Mouse (Mus musculus): ENCODE data around the gene Skiv2l. TPM values are rescaled to one million over a fixed set of nuclear protein-coding genes. Genes with fewer than 3 reads are reported as not detected.

Gene Skiv2l
- polyA plus RNA-seq, 1 experiment = 61.1 TPM

DNA sequence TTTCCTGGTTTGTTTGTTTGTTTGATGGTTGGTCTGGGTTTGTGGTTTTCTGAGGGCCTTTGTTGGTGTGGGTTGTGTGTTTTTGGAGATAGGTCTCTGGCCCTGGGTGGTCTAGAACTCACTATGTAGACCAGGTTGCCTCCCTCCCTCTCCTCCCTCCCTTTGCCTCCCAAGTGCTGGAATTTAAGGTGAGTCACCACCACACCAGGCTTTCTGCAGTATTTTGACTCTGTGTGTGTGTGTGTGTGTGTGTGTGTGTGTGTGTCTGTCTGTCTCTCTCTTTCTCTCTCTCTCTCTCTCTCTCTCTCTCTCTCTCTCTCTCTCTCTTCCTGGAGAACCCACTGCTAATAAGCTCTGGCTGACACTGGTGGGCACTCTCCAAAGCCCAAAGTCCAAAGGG lies 31.2 kb upstream of the Skiv2l start:
- no peak for DNase-seq (ENCODE audit: low read depth, low spot score)

DNA sequence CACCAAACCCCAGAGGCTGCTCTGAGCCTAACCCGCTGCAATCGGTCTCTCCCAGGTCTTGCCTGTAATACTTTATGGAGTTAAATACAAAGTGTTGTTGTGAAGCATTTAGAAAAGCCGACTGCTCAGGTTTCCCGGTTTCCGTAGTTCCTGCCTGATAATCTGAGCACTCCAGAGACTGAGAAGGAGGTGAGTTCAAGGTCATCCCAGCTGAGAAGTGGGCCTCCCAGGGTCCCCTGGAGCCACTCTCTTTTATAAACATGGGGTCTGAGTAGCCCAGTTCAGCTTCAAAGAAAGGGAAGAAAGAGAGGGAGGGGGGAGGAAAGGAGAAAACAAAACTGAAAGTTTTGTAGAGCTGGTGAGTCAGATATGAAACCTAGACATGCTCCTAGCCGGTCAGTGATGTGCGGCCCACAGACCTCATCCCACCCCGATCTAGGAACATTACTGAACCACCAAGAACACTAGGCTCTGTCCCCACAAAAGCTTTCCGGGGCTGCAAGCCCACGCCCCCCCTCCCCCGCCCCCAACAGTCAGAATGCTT lies 29.4 kb upstream of the Skiv2l start, which contains the start of gene Zbtb12:
Gene Zbtb12 (plus strand): TSS at position 148 of the 544 bp plus-strand sequence.
- 51% methylated on average over 11 of the region's 11 CpGs for WGBS

DNA sequence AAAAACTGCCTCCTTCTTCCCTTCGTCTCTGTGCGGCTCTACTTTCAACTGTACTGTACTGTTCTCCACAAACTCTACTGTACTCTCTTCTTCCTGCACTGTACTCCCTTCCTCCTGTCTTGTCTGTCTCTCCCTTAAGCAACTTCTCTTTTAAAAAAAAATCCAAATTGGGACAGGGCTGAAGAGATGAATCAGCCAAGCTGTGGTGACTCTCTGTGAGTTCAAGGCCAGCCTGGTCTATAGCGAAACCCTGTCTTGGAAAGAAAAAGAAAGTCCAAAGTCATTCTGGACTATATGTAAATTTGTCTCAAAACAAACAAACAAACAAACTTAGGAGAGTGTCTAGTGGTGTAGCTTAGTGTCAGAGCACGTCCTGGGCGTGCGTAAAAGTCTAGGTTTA lies 24.3 kb upstream of the Skiv2l start:
- 74% methylated on average over 6 of the region's 6 CpGs for WGBS
- no peak for DNase-seq (ENCODE audit: low read depth, low spot score)

More for the DNA sequence above, 29.4 kb upstream of the Skiv2l start, which contains the start of gene Zbtb12:
- DNase-seq (ENCODE audit: low read depth, low spot score) = no peak

GRCm38 (mm10) chr17:34865981-34866380 lies 16.0 kb upstream of the Skiv2l start:
- no peak for DNase-seq (ENCODE audit: low read depth, low spot score)
- WGBS = 26% methylated on average over 7 of the region's 7 CpGs

DNA sequence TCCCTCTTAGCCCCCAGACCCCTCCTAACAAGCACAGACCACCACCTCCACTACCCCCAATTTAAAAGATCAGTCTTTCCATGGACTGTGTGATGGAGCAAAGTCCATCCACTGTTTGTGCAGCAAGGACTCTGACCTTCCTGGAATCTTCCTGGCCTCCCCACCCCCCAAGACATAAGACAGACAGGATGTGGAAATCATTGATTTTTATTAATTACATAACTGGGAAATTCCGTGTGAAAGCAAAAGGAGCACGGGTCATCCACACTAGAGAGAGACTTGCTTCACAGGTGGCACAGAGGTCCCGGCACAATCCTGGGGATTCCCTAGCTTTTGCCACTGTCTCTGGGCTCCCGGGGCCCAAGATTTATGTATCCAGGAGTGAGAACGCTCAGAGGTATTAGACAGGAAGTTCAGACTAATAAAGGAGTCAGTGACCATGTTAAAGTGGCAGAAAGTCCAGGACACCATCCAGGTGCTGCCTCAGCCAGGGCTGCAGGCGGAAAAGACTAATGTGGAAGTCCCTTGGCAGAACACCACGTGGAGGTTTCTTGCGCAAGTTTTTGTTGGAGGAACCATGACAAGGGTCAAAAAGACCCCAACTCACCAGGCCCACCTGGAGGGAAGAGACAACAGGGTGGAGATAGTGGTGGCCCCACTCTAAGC lies 12.5 kb upstream of the Skiv2l start, which contains the start of gene Cfb:
Gene Cfb (minus strand): TSS at position 103 of the 666 bp plus-strand sequence.
- peak; percentile 47 for DNase-seq (ENCODE audit: low read depth, low spot score)
- 27% methylated on average over 8 of the region's 8 CpGs for WGBS

DNA sequence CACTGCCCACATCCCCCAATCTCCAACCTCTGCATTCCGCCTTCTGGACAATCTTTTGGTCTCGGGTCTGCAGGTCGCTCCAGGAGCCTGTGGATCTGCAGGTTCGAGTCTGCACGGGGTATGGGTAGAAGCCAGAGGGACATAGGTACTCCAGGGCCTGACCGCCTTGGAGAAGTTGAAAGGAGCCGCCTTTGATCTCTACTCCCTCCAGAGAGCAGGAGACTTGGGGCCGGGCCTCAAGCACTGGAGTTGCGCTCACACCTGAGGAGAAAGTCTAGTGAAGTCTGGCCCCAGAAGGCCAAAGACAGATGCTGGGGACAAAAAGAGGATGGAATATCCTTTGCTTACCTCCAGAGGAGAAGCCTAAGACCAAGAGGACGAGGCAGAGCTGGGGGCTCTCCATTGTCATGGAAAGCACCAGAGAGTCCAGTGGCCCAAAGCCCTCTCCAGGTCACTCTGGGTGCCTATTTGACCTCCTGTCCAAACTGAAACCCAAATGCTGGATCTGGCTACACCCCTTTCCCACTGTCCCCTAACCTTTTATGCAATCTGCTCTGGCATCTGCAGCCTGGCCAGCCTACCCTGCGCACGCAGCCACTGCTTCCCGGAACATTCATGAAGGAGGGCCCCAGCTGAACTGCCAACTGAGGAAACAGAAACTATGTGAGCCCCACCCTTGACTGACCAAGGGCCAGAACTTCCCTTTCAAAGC lies 11.8 kb upstream of the Skiv2l start:
- WGBS = 35% methylated on average over 13 of the region's 13 CpGs
- DNase-seq (ENCODE audit: low read depth, low spot score) = peak; percentile 53

DNA sequence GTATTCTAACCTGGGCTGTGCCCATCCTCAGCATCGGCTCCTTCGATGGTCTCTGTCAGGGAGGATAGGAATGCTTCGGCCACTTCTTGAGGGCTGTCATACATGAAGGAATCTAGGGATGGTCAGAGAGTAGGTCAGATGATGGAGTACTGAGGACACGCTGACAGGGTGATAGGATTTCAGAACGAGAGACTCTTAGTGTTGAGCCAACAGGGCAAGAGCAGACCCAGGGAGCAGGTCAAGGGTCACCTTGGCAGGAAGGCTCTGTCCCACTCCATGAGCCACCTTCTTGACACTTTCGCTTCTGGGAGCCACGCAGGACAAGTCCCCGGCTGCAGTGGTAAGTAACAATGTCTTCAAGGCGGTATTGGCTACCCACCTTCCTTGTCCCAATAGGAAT lies 10.5 kb upstream of the Skiv2l start:
- DNase-seq (ENCODE audit: low read depth, low spot score) = no peak

GRCm38 (mm10) chr17:34858670-34859069 lies 8.7 kb upstream of the Skiv2l start:
- no peak for DNase-seq (ENCODE audit: low read depth, low spot score)
- 76% methylated on average over 4 of the region's 4 CpGs for WGBS

More for the DNA sequence above, 10.5 kb upstream of the Skiv2l start:
- WGBS = 84% methylated on average over 9 of the region's 9 CpGs

- 26% methylated on average over 3 of the region's 3 CpGs for WGBS
- no peak for DNase-seq (ENCODE audit: low read depth, low spot score)
These were observed 5.8 kb upstream of the Skiv2l start for GRCm38 (mm10) chr17:34855825-34856224.

DNA sequence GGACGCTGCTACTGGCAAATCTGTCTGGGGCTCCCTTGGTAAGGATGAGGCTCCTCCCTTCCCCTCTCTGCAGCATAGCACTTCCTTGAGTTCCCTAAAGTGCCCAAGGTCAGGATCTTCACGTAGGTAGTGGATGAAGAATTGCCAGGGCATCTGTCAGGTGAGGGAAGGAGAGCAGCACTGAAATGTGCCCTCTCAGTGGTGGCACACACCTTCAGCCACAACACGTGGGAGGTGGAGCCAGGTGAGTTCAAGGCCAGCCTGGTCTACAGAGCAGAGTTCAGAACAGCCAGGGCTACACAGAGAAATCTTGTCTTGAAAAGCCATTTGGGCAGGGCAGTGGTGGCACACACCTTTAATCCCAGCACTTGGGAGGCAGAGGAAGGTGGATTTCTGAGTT lies 4.8 kb upstream of the Skiv2l start:
- 36% methylated on average over 3 of the region's 3 CpGs for WGBS
- no peak for DNase-seq (ENCODE audit: low read depth, low spot score)

- DNase-seq (ENCODE audit: low read depth, low spot score) = no peak
- WGBS = 74% methylated on average over 8 of the region's 8 CpGs
These were observed 3.5 kb upstream of the Skiv2l start for GRCm38 (mm10) chr17:34853511-34853910.

DNA sequence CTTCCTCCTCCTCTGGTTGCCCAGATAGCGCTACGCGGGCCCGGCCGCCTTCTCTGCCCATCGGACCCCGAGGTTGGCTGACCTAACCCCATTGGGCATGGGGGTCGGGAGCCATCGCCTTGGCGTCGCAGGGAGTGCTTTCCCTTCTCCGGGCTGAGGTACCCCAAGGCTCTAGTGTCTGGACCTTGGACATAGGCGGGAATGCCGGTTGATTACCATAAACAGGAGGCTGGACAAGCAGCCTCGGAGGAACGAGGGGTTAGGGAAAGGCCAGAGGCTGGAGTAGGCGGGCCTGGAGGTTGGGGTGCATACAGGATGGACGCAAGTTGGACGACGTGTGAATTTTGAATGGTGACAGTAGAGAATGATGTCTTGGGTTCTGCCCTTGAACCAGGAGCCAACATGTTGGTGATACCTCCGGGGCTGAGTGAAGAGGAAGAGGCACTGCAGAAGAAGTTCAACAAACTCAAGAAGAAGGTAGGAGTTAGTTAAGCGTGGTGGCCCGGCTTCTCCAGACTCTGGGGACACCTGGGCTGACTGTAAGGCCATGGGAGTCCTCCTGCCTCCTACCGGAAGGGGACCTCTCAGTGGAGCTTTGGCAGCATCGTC lies 611 bp upstream of the Skiv2l start:
- no peak for DNase-seq (ENCODE audit: low read depth, low spot score)
- under 1% methylated on average over 25 of the region's 25 CpGs for WGBS

DNA sequence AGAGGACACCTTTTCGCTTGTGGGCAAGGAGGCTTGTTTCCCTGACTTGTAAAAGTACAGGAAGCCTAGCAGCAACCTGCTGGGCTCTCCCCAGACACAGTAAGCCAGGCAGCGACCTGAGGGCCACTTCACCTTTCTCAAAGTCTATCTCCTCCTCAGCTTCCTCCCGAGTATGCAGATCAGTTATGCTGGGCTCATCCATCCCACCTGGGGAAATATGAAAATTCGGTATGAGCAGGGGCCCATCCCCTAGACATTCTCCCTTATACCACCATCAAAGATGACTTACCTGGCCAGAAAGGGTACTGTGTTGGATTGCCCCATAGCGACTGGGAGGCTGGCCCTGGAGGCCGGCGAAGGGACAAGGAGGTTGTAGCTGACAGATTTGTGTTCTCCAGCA lies 2.4 kb downstream of the Skiv2l start:
- WGBS = 94% methylated on average over 7 of the region's 7 CpGs
- no peak for DNase-seq (ENCODE audit: low read depth, low spot score)

- 94% methylated on average over 6 of the region's 6 CpGs for WGBS
- no peak for DNase-seq (ENCODE audit: low read depth, low spot score)
These were observed 2.8 kb downstream of the Skiv2l start for GRCm38 (mm10) chr17:34847192-34847591.

DNA sequence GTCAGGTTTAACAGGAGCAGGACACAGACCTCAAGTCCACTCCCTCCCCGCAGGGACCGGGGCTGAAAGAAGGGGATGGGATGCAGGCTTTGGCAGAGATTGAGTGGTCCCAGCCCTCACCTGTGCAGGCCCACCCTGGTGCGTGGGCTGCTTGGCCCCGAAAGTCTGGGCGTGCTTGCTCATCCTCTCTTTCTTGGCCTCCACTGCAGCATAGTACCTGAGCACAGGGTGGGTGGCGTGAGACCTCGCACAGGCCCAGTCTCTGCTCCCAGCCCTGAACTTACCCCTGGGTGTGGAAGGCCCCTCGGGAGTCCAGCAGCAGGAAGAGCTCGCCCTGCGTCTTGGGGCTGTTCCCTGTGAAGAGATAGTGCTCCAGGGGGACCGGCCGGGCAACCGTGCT lies 5.1 kb downstream of the Skiv2l start:
- no peak for DNase-seq (ENCODE audit: low read depth, low spot score)
- 96% methylated on average over 13 of the region's 13 CpGs for WGBS

DNA sequence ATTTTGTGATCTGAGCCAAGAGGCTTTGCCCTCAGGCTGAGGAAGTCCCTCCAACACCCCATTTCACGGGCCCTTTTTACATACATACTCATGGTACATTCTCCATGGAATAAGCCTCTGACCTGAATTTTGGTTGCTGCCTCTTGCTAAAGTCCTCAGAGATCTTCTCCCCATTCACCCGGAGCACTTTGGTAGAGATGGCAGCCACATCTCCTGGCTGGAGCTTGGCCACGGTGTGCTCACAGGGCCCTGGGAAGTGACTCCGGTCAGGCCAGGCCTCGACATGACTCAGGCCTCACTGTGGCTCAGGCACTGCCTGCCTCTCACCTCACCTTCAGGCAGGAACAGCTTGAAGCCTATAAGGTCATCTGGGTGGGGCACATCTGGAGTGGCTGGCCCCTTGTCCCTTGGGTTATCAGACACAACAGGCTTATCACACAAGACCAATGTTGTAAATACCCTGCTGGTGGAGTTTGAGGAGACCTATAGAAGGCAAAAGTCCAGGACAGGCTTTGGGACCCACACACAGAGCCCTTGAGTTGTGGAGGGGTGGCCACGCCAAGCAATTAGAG lies 9.2 kb downstream of the Skiv2l start:
- no peak for DNase-seq (ENCODE audit: low read depth, low spot score)
- 77% methylated on average over 6 of the region's 6 CpGs for WGBS

DNA sequence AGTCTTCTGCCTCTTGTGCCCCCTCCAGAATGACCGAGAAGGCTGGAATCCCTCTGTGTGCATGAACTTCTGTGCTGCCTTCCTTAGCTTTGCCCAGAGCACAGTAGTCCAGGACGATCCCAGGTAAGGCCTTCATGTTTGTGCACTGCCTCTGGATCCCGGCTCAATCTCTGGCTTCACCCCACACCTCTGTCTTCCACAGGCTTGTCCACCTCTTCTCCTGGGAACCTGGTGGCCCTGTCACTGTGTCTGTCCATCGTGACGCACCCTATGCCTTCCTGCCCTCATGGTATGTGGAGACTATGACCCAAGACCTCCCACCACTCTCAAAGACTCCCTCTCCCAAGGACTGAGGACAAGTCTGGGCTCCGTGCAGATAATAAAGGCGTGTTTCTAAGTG lies 11.2 kb downstream of the Skiv2l start:
- WGBS = 90% methylated on average over 7 of the region's 7 CpGs
- no peak for DNase-seq (ENCODE audit: low read depth, low spot score)

DNA sequence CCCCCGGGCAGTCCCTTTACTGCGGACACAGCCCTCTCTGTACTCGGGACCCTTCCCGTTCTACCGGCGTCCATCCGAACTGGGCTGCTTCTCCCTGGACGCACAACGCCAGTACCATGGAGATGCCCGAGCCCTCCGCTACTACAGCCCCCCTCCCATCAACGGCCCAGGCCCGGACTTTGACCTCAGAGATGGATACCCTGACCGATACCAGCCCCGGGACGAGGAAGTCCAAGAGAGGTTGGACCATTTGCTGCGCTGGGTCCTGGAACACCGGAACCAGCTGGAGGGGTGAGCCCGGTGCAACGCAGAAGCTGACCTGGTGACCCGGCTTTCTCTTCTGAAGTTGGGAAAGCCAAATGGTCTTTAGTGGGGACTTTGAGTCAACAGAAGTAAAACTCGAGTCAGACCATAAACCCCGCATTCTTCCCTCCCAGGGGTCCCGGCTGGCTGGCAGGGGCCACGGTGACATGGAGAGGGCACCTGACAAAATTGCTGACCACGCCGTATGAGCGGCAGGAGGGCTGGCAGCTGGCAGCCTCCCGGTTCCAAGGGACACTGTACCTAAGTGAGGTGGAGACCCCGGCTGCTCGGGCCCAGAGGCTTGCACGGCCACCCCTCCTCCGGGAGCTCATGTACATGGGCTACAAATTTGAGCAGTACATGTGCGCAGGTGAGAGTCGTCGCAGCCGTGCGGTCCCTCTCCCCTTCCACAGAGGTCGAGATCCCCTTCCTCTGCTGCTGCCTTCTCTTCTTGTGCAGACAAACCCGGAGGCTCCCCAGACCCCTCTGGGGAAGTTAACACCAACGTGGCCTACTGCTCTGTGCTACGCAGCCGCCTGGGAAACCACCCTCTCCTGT lies 12.3 kb downstream of the Skiv2l start:
- DNase-seq (ENCODE audit: low read depth, low spot score) = no peak
- 25% methylated on average over 43 of the region's 43 CpGs for whole genome bisulfite sequencing

GRCm38 (mm10) chr17:34836856-34837221 lies 13.2 kb downstream of the Skiv2l start, which contains the start of the genes Stk19 and Dxo:
TSS of gene Stk19 (minus strand) at chr17:34836945.
TSS of gene Dxo (plus strand) at chr17:34837019.
- peak; percentile 76 for DNase-seq (ENCODE audit: low read depth, low spot score)
- WGBS = under 1% methylated on average over 40 of the region's 40 CpGs

Data from large intestine, adult 2 months (tissue).